Mouse (Mus musculus) layer of hippocampus, adult 2 months (tissue): ENCODE measurements at regions not wholly inside any gene's neighbourhood (a gene's known extent, or its start where the extent isn't known, plus 50 kb on each side); places are given as distances from the start of the nearest gene placed in this dataset.
A peak's percentile ranks its signal among the peaks of the same experiment; 100 is the strongest.

Source experiments
- DNase-seq, 2 experiments: peaks; one replicate each; pipeline ENCODE4 v3.0.0; 2022; ENCODE audit warnings: low spot score in 2 of 2
- H3K27ac ChIP-seq: fragments of 200-600 bp; 2 replicates; pipeline ENCODE4 v1.8.1; 2022
- H3K4me3 ChIP-seq: fragments of 200-600 bp; 2 replicates; pipeline ENCODE4 v1.8.1; 2022; ENCODE audit warnings: mild to moderate bottlenecking
- CTCF ChIP-seq: fragments of 200-600 bp; conservative IDR thresholded peaks from 2 replicates; pipeline ENCODE4 v1.8.1; 2022; ENCODE audit warnings: antibody characterized with exemption, mild to moderate bottlenecking, moderate library complexity

GRCm38 (mm10) chr3:159689743-159690142 is 90.8 kb downstream of the Rpe65 start:
- no peak for DNase-seq
- no peak overlapping the region for H3K27ac ChIP-seq
- no peak overlapping the region for H3K4me3 ChIP-seq
- no peak for TF ChIP-seq CTCF

- Histone ChIP-seq H3K27ac (no peak overlapping the region), H3K4me3 (no peak overlapping the region)
- no peak for DNase-seq
- TF ChIP-seq CTCF: peak; percentile 81
Observed at GRCm38 (mm10) chr3:159724340-159725119, 114.9 kb upstream of the Wls start.

GRCm38 (mm10) chr3:159732201-159732600 is 107.3 kb upstream of the Wls start:
- DNase-seq: no peak
- Histone ChIP-seq H3K27ac (no peak overlapping the region), H3K4me3 (no peak overlapping the region)
- TF ChIP-seq CTCF: no peak

GRCm38 (mm10) chr3:159733141-159733540 is 106.3 kb upstream of the Wls start:
- H3K27ac ChIP-seq: no peak overlapping the region
- no peak for DNase-seq
- TF ChIP-seq CTCF: no peak
- no peak overlapping the region for H3K4me3 ChIP-seq

DNA sequence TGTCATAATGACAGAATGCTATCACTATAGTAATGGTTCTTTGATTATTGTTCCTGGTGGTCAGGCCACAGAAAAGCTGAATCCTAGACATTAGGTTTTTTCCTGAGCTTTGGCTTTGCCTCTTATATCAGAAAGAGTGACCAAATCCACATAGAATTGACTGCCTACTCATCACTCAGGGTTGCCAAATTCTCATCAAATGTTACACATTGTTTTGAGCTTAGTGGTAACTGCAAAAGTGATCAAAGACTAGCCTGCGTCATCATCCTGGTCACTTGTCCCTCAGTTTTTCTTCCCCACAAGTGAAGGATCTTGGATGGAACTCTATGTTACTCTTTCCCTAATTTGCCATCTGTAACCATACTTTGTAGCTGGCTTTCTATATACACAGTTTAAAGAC is 104.9 kb upstream of the Wls start:
- no peak overlapping the region for H3K4me3 ChIP-seq
- DNase-seq: no peak
- no peak overlapping the region for H3K27ac ChIP-seq
- no peak for TF ChIP-seq CTCF

GRCm38 (mm10) chr3:159736070-159736469 is 103.4 kb upstream of the Wls start:
- no peak for TF ChIP-seq CTCF
- no peak overlapping the region for H3K27ac ChIP-seq
- H3K4me3 ChIP-seq: no peak overlapping the region
- no peak for DNase-seq

- no peak for DNase-seq
Observed at GRCm38 (mm10) chr3:159740600-159741279, 98.7 kb upstream of the Wls start.

DNA sequence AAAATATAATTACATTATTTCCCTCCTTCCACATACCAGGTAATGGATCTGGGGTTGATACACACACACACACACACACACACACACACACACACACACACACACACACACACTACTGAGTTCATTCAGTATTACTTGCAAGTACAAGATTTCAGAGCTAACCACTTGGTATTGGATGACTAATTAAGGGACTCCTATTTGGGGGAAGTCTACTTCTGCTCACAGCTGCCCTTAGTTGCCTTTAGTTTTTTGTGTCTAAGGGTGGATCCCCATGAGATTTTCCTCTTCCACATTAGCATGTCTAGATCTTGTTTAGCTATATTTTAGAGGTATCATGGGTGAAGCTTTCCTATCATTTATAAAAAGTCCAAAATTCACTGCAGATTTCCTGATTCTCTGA is 97.7 kb upstream of the Wls start:
- Histone ChIP-seq H3K4me3 (no peak overlapping the region), H3K27ac (no peak overlapping the region)
- no peak for DNase-seq
- TF ChIP-seq CTCF: no peak

More at GRCm38 (mm10) chr3:159740600-159741279, 98.7 kb upstream of the Wls start:
- Histone ChIP-seq H3K27ac (no peak overlapping the region), H3K4me3 (no peak overlapping the region)
- TF ChIP-seq CTCF: no peak

DNA sequence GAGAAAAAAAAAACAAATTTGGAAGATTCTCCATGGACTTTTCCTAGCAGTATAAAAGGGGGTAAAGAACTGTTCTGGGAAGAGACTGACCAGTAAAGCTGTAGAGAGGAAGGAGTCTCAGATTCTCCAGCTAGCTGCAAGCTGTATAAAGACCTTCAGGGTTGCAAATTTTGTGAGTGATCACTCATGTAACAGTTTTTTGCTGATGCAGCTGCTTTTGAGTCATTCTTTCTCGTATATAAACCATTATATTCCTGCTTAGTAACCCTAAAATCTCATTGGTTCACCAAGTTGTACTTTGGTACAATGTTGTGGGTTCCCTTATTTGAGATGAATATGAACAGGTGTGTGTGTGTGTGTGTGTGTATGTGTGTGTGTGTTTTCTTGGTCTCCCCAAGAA is 79.7 kb upstream of the Wls start:
- TF ChIP-seq CTCF: no peak
- no peak for DNase-seq
- Histone ChIP-seq H3K4me3 (no peak overlapping the region), H3K27ac (no peak overlapping the region)

DNA sequence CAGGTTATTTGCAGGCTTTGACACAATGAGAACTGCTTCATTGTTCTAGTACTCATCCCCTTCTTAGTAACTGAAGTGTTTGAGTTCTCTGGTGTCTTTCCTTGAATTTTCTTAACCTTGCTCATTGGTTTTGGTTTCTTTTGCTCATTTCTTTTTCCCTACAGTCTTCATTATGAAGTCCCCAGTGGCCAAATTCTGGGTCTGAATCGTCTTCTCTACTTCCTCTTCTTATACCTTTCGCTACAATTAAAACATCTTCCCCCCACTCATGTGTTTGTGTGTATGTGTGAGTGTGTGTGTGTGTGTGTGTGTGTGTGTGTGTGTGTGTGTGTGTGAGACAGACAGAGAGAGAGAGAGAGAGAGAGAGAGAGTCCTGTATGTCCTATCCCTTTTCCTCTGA is 79.2 kb upstream of the Wls start:
- Histone ChIP-seq H3K4me3 (no peak overlapping the region), H3K27ac (no peak overlapping the region)
- DNase-seq: no peak
- TF ChIP-seq CTCF: no peak

DNA sequence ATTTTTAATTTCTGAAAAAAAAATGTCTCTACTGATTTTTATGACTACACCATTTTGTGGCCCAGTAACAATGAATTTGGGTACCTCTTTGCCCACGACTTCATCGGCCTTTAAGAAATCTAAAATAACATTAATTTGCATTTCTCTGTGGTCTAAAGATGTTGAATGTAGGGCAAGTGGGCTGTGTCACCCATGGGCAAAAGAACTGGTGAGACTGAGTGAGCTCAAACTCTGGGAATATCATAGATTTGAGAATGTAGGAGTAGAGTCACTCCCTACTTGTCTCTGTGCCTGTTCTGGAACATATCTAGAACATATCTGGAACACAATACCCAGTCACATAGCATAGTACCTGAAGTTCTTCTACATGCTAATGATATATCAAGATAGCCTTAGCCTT is 78.5 kb upstream of the Wls start:
- Histone ChIP-seq H3K27ac (no peak overlapping the region), H3K4me3 (no peak overlapping the region)
- no peak for TF ChIP-seq CTCF
- DNase-seq: no peak

DNA sequence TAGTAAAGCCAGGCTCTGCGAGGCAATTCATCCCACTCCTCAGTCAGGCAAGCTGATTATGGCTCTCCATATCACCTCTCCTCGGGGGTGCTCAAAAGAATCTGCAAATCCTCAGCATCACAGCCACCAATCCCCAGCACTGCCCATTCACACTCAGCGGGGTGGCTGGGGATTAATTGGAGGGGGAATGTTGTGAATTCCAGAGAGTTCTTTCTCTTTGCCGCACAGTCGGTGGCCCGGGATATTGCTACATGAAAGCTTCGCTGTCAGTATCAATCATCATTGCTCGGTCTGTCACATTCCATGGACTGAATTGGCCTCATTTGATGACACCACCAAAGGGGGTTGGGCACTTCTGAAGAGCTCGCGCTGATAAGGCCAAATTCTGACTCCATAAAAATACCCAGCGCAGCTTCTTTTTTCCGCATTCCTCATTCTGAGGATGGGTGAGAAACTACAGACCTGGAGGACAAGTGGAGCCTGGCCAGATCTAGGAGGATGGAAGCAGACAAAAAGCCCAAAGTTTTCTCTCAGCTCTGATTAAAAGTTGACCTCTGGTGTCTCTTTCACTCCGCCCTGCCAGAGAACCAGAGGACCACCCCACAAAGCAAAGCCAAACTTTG is 57.1 kb upstream of the Wls start:
- TF ChIP-seq CTCF: no peak
- no peak for DNase-seq
- Histone ChIP-seq H3K4me3 (no peak overlapping the region), H3K27ac (no peak overlapping the region)

DNA sequence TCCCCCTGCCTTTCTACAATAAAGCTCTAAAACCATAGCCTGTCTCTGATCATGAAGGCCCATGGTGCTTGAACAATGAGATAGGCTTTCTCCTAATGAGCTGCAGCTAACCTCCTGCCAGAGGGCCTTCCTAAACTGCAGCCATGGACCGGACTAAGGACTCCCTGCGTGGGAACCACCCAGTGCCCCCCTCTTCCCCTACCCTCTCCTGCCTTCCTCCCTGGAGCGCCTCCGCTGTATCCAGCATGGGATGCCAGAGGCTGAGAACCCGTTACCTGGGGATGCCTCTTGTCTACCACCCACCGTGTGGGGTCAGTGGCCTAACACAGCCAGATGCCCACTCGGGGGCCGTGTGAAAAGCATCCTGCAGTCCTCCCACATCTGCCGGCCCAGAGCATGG is 51.7 kb upstream of the Wls start:
- no peak for DNase-seq
- Histone ChIP-seq H3K27ac (no peak overlapping the region), H3K4me3 (no peak overlapping the region)
- no peak for TF ChIP-seq CTCF
